Mouse (Mus musculus): ENCODE results near the gene Ccni. TPM values are rescaled to one million over a fixed set of nuclear protein-coding genes. Genes with fewer than 3 reads are reported as not detected.
A peak's percentile ranks its signal among the peaks of the same experiment; 100 is the strongest.

Ccni gene
- polyA plus RNA-seq, 1 experiment = 8.2 TPM

GRCm38 (mm10) chr5:93234605-93235004, 28.3 kb upstream of the Ccni start:
- peaks cover 46% of the 10 kb centered on the region for H3K4me1 ChIP-seq (ENCODE audit: control insufficient read depth)
- H3K9me3 ChIP-seq (ENCODE audit: control insufficient read depth, low read length) = no peaks in the 10 kb centered on the region
- H3K4me3 ChIP-seq (replicated peaks) = no peak overlapping the region
- TF ChIP-seq TAL1 (IDR thresholded peaks at IDR 0.05; ENCODE audit: low read length) = no peak
- no peaks in the 10 kb centered on the region for H3K36me3 ChIP-seq (ENCODE audit: control insufficient read depth)
- peaks cover 7% of the 10 kb centered on the region; the same call in 1 of the 2 replicates for H3K27me3 ChIP-seq (ENCODE audit: control insufficient read depth)

- peaks cover 11% of the 10 kb centered on the region; the same call in 1 of the 2 replicates for H3K27me3 ChIP-seq (ENCODE audit: control insufficient read depth)
- no peaks in the 10 kb centered on the region for H3K9me3 ChIP-seq (ENCODE audit: control insufficient read depth, low read length)
Observed at GRCm38 (mm10) chr5:93234130-93234529, 27.8 kb upstream of the Ccni start.

GRCm38 (mm10) chr5:93232838-93233237, 26.5 kb upstream of the Ccni start:
- Histone ChIP-seq H3K9me3 (ENCODE audit: control insufficient read depth, low read length) (no peaks in the 10 kb centered on the region), H3K4me3 (replicated peaks) (no peak overlapping the region), H3K36me3 (ENCODE audit: control insufficient read depth) (no peaks in the 10 kb centered on the region), H3K4me1 (ENCODE audit: control insufficient read depth) (peaks cover 38% of the 10 kb centered on the region), H3K27me3 (ENCODE audit: control insufficient read depth) (peaks cover 12% of the 10 kb centered on the region)
- TF ChIP-seq GATA1 (IDR thresholded peaks at IDR 0.05; ENCODE audit: low read length) (no peak), TAL1 (IDR thresholded peaks at IDR 0.05; ENCODE audit: low read length) (no peak)

More at GRCm38 (mm10) chr5:93234130-93234529, 27.8 kb upstream of the Ccni start:
- peaks cover 44% of the 10 kb centered on the region for H3K4me1 ChIP-seq (ENCODE audit: control insufficient read depth)
- no peaks in the 10 kb centered on the region for H3K36me3 ChIP-seq (ENCODE audit: control insufficient read depth)
- TF ChIP-seq TAL1 (IDR thresholded peaks at IDR 0.05; ENCODE audit: low read length) (no peak), GATA1 (IDR thresholded peaks at IDR 0.05; ENCODE audit: low read length) (no peak)
- no peak overlapping the region for H3K4me3 ChIP-seq (replicated peaks)

GRCm38 (mm10) chr5:93231721-93232120, 25.4 kb upstream of the Ccni start:
- peaks cover 47% of the 10 kb centered on the region for H3K4me1 ChIP-seq (ENCODE audit: control insufficient read depth)
- H3K36me3 ChIP-seq (ENCODE audit: control insufficient read depth) = no peaks in the 10 kb centered on the region
- H3K27me3 ChIP-seq (ENCODE audit: control insufficient read depth) = peaks cover 13% of the 10 kb centered on the region
- H3K9me3 ChIP-seq (ENCODE audit: control insufficient read depth, low read length) = no peaks in the 10 kb centered on the region
- no peak overlapping the region for H3K4me3 ChIP-seq (replicated peaks)
- TF ChIP-seq GATA1 (IDR thresholded peaks at IDR 0.05; ENCODE audit: low read length) (no peak), TAL1 (IDR thresholded peaks at IDR 0.05; ENCODE audit: low read length) (no peak)

- no peaks in the 10 kb centered on the region for H3K36me3 ChIP-seq (ENCODE audit: control insufficient read depth)
- TF ChIP-seq GATA1 (IDR thresholded peaks at IDR 0.05; ENCODE audit: low read length) (no peak), TAL1 (IDR thresholded peaks at IDR 0.05; ENCODE audit: low read length) (no peak)
- H3K9me3 ChIP-seq (ENCODE audit: control insufficient read depth, low read length) = no peaks in the 10 kb centered on the region
- peaks cover 43% of the 10 kb centered on the region for H3K4me1 ChIP-seq (ENCODE audit: control insufficient read depth)
- no peak overlapping the region for H3K4me3 ChIP-seq (replicated peaks)
- H3K27me3 ChIP-seq (ENCODE audit: control insufficient read depth) = peaks cover 16% of the 10 kb centered on the region
Observed at GRCm38 (mm10) chr5:93229527-93229926, 23.2 kb upstream of the Ccni start.

- TF ChIP-seq TAL1 (IDR thresholded peaks at IDR 0.05; ENCODE audit: low read length) (no peak), GATA1 (IDR thresholded peaks at IDR 0.05; ENCODE audit: low read length) (0 out of 2 replicates have a peak, but pooled peaks have one; percentile 24)
- peaks cover 29% of the 10 kb centered on the region for H3K4me1 ChIP-seq (ENCODE audit: control insufficient read depth)
- H3K27me3 ChIP-seq (ENCODE audit: control insufficient read depth) = peaks cover 23% of the 10 kb centered on the region
- no peaks in the 10 kb centered on the region for H3K36me3 ChIP-seq (ENCODE audit: control insufficient read depth)
- no peaks in the 10 kb centered on the region for H3K9me3 ChIP-seq (ENCODE audit: control insufficient read depth, low read length)
- H3K4me3 ChIP-seq (replicated peaks) = no peak overlapping the region
Observed at GRCm38 (mm10) chr5:93227157-93227556, 20.9 kb upstream of the Ccni start.

GRCm38 (mm10) chr5:93224549-93224948, 18.3 kb upstream of the Ccni start:
- H3K9me3 ChIP-seq (ENCODE audit: control insufficient read depth, low read length) = no peaks in the 10 kb centered on the region
- no peaks in the 10 kb centered on the region for H3K36me3 ChIP-seq (ENCODE audit: control insufficient read depth)
- H3K4me3 ChIP-seq (replicated peaks) = no peak overlapping the region
- peaks cover 18% of the 10 kb centered on the region for H3K27me3 ChIP-seq (ENCODE audit: control insufficient read depth)
- peaks cover 26% of the 10 kb centered on the region for H3K4me1 ChIP-seq (ENCODE audit: control insufficient read depth)
- no peak for TF ChIP-seq GATA1 (IDR thresholded peaks at IDR 0.05; ENCODE audit: low read length)
- TF ChIP-seq TAL1 (IDR thresholded peaks at IDR 0.05; ENCODE audit: low read length) = no peak

GRCm38 (mm10) chr5:93221661-93222060, 15.4 kb upstream of the Ccni start:
- Histone ChIP-seq H3K4me3 (replicated peaks) (no peak overlapping the region), H3K27me3 (ENCODE audit: control insufficient read depth) (peaks cover 14% of the 10 kb centered on the region), H3K4me1 (ENCODE audit: control insufficient read depth) (peaks cover 8% of the 10 kb centered on the region), H3K36me3 (ENCODE audit: control insufficient read depth) (no peaks in the 10 kb centered on the region), H3K9me3 (ENCODE audit: control insufficient read depth, low read length) (no peaks in the 10 kb centered on the region)
- TF ChIP-seq TAL1 (IDR thresholded peaks at IDR 0.05; ENCODE audit: low read length) (no peak), GATA1 (IDR thresholded peaks at IDR 0.05; ENCODE audit: low read length) (no peak)

- no peak for TF ChIP-seq TAL1 (IDR thresholded peaks at IDR 0.05; ENCODE audit: low read length)
- no peak for TF ChIP-seq GATA1 (IDR thresholded peaks at IDR 0.05; ENCODE audit: low read length)
- no peak overlapping the region for H3K4me3 ChIP-seq (replicated peaks)
- H3K9me3 ChIP-seq (ENCODE audit: control insufficient read depth, low read length) = no peaks in the 10 kb centered on the region
- H3K36me3 ChIP-seq (ENCODE audit: control insufficient read depth) = no peaks in the 10 kb centered on the region
- no peaks in the 10 kb centered on the region for H3K4me1 ChIP-seq (ENCODE audit: control insufficient read depth)
- peaks cover 12% of the 10 kb centered on the region for H3K27me3 ChIP-seq (ENCODE audit: control insufficient read depth)
Observed at GRCm38 (mm10) chr5:93218375-93218774, 12.1 kb upstream of the Ccni start.

- H3K4me1 ChIP-seq (ENCODE audit: control insufficient read depth) = peaks cover 29% of the 10 kb centered on the region
- H3K36me3 ChIP-seq (ENCODE audit: control insufficient read depth) = peaks cover 5% of the 10 kb centered on the region
- TF ChIP-seq GATA1 (IDR thresholded peaks at IDR 0.05; ENCODE audit: low read length) (no peak), TAL1 (IDR thresholded peaks at IDR 0.05; ENCODE audit: low read length) (no peak)
- H3K9me3 ChIP-seq (ENCODE audit: control insufficient read depth, low read length) = no peaks in the 10 kb centered on the region
- H3K4me3 ChIP-seq (replicated peaks) = peak overlapping the region; percentile 87
- no peaks in the 10 kb centered on the region for H3K27me3 ChIP-seq (ENCODE audit: control insufficient read depth)
Observed at GRCm38 (mm10) chr5:93207555-93207954, 1.3 kb upstream of the Ccni start.
